Mouse (Mus musculus) CD4-positive, CD25-positive, alpha-beta regulatory T cell, adult 2 months (primary cell): ENCODE results near the gene Cryga.

Experiments used
- DNase-seq: peaks from one replicate; pipeline ENCODE4 v3.0.0-alpha.2; 2012; ENCODE audit warnings: low read depth, low spot score

Cryga gene

DNA sequence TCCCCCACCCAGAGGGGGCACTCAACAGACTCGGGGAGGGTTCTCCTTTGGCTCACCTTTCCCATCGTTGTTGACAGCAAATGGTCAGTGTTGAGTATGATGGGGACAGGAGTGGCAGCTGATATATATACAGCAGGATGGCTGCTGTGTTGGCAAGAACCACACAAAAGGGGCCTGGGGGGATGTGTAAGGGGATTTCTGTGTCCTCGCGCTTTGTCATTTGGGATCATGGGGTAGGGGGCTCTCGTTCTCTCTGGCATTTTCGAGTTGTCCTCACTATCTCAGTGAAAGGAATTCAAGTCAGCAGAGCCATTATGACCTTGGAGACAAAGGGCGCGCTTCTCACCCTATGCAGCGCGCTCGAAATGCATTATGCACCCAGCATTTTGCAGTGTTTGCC is at the start of gene Cryga:
Cryga (minus strand) TSS at position 101 of the 400 bp plus-strand sequence.
- DNase-seq: no peak

DNA sequence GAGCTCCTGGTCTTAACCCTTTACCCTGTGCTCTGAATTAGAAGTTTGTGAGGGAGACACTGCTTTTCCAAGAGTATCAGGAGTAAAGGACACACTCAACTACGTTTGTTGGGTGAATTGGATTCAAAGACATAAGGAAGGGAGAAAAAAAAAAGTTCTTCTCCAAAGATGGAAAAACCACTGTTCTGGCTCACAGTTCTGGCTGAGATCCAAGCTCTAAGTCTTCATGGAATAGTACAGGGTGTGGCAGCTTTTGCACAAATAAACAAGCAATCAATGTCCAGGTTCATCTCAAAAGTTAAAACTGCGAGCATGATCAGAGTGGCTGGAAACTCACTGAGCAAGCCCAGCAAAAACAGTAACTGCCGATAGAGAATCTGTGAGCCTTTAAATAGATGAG is 44.8 kb upstream of the Cryga start:
- DNase-seq: no peak

DNA sequence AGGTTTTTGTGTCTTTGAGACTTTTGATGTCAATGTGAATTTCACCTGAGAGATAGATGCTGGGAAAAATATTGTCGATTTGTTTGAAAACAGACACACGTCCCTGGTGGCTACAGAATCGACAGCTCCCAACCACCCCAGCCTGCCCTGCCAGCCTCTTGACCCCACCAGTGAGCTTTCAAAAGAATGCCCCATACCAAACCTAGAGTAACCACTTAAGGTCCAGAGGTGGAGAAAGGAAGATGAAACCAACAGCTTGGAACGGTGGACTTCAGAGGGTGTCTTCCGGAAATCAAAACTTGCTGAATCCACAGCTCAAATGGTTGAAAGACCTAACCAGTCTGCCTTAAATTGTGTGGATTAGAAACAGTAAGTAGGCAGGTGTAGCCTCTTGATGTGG is 44.2 kb upstream of the Cryga start:
- no peak for DNase-seq

DNA sequence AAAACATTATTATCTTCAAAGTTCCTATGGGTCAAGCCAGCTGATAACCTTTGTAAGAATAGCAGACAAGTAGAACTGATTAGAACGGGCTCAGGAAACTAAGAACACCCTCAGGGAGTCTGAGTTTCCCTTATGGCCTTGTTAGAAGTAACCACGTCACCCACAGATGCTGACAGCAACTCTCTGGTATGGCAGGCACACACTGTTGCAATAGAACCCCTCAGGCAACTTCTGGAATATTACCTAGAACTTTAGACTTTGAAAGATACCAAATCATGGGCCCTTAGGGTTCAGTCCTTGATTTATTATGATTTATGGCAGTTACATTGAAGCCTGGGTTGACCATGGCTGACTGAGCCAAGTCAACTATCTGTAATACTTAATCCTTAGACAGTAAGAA is 43.4 kb upstream of the Cryga start:
- DNase-seq: no peak

DNA sequence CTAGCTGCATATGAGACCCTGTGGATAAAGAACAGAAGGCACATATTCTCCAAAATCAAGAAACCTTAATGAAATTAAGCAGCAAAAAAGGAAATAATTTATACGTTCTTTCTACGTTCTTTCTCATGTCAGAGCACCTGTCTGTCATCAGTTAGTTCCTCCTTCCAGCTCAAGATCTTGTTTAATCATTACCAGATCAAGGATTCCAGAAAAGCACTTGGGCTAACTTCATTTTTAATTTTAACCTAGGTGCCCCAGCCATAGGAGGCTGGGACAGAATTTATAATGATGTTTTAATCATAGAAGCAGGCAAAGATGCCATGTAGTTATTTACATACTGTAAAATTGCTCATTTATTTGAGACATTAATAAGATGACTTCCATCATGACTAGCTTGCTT is 41.6 kb upstream of the Cryga start:
- DNase-seq: no peak

DNA sequence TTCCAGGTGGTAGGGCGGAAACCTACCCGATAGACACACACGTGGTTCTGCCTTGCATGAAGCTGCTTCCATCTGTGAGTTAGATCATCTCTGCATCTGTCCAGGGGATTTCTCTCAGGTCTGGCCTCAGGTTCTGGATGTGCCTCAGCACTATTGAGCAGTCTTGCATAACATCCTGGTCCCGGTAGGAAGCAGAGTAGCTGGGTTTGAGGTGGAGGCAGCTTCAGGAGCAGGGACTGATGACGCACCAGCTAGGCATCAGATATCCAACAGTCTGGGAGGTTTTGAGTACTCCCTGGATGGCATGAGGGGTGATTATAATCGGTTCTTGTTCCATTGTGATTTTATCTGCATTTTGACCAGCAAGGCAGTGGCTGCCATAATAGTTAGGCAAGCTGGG is 34.4 kb upstream of the Cryga start:
- no peak for DNase-seq

DNA sequence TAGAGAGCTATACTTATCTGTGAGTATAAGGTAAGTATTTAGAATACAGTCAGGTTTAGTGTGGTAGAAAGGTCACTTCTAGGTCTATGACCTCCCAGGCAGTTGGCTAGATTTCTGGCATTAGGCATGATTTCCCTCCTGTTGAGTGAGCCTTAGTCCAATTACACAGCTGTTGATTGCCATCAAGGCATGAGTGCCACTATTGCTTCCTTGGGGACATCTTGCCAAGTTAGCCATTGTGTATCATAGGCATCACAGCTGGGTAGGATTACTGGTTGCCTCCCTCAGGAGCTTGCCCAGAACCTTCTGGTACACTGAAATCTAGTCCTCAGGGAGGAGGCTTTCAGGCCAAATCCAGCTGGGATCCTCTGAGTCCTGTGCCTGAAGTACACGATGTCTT is 29.7 kb upstream of the Cryga start:
- DNase-seq: no peak

DNA sequence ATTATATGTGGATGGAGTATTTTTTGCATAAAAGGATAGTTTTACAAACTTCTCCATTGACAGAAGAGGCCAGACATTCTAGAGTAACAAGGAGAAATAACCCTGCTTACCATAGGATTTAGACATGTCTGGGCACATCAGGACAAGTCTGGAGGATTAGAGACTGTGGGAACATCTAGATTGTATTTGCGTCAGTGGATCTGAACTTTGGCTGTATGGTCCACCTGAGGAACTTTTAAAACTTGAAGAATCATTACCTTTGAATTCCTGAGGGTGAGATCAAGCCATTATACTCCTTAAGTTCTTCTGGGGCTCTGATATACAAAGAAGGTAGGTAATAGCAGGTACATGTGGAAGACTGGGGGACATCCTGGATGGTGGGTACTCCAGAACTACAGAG is 28.5 kb upstream of the Cryga start:
- no peak for DNase-seq

DNA sequence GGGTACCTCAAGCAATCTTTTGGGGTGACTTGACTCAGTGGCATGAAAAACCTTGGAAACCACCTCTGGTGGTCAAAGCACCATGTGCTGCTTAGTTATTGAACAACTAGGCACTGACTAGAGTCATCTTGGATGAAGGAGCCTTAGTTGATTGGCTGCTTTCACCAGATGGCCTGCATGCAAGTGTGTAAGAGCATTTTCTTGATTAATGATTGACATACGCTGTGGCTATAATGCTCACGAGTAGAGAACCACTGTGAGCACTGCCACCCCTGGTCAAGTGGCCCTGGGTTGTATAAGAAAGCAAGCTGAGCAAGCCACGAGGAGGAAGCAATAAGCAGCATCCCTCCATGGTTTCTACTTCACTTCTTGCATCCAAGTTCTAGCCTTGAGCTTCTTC is 27.1 kb upstream of the Cryga start:
- no peak for DNase-seq

DNA sequence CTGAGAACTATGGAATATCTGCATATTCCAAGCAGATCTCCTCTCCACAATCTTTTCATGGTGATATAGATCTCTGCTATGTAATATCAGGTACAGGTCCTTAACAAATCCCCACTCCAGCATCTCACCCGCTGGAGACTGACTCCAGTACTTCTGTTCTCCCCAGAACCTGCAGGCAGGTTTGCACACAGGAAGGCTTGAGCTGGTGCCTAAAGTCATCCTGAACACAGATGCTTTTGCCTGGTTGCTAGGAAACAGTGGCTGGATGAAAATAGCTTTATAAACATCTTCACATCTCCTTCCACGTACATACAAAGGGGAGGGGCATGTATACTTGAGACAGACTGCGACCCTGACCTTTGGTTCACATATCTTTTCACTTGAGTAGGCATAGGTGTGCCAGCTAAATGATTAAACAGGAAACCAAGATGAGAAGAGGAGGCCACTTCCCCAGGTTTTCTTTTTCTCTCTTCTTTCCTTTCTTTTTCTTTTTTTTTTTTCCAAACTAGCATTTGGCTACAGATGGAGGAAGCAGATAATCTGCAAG is 26.5 kb upstream of the Cryga start:
- no peak for DNase-seq

DNA sequence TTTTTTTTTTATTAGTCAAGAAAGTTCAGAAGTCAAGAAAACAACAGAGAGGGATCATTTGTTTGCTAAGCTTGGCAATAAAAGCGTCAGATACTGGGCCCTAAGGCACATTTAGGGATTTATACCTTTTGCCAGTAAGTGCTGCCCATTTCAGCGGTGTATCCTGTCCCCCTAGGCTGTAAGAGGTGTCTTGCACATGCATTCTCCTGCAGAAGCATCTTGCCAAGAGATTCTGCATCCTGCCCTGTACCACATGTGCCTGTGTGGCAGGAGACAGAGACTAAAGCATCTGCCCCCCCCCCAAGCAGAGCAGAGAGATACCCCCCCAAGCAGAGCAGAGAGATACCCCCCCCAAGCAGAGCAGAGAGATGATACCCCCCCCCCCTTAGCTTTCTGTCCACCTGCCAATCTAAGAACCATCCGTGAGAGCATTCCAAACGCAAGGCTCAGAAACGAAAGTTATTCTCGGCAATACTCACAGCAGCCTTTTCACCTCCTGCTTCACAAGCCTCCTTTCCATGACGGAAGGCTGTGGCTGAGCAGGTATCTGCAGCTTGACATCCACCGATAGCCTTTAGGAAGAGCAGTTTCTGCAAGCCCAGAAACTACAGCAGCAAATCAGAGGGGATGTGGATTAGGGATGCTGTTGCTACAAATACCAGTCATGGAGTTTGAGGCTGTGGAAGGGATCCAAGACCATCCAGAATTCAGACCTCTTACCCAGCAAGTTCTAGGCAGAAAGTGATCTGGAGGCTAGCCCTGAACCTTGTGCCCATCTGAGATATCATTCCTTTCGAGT is 19.6 kb upstream of the Cryga start, which contains the start of gene D630023F18Rik:
D630023F18Rik (minus strand) TSS at position 641 of the 799 bp plus-strand sequence.
- DNase-seq: no peak

DNA sequence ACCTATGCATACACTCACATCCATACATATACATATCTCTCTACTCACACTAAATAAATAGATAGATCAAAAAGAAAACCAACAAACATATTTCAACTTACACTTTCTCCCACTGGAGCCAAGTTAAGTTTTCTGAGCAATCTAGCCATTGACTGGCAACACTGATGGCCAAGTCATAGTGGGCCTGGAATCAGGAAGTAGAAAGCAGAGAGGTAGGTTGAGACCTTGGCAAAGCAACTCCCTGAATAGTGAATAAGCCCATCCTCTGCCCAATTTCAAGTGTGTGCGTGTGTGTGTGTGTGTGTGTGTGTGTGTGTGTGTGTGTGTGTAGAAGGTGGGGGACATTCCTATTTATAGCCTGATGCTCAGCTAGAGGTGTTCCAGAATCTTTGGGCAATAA is 16.3 kb upstream of the Cryga start, which contains the start of gene Gm28845:
Gm28845 (minus strand) TSS at position 121 of the 400 bp plus-strand sequence.
- DNase-seq: no peak

DNA sequence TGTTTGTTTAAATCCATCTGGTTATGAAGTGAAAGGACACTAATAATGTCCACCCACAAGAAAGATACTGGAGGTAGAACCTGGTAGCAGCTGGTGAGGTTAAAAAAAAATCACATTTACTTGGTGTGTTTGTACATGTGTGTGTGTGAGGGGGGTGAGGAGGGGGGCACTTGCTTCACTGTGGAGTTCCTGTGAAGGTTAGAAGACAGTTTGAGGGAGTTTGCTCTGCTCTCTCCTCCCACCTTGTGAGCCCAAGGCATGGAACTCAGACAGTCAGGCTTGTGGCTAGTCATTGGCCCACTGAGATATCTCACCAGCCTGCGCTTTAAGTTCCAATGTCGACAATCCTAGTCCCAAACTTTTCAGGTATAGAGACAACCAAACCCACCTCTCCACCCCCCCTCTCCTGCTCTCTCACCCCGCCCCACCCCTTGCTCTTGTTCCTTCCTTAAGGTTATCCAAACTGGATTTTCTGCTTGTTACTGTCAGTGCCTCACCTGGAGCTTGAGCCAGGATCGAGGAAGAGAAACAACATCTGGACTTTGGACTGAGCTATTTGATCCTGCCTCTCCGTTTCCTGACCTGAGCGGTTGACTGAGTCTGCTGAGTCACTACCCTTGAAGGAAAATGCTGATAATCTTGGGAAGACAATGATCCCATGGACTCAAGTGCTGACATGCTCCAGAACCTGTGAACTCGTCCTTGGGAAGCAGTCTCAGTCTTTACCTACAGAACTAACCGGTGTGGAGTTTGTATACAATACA is 15.2 kb upstream of the Cryga start:
- no peak for DNase-seq

DNA sequence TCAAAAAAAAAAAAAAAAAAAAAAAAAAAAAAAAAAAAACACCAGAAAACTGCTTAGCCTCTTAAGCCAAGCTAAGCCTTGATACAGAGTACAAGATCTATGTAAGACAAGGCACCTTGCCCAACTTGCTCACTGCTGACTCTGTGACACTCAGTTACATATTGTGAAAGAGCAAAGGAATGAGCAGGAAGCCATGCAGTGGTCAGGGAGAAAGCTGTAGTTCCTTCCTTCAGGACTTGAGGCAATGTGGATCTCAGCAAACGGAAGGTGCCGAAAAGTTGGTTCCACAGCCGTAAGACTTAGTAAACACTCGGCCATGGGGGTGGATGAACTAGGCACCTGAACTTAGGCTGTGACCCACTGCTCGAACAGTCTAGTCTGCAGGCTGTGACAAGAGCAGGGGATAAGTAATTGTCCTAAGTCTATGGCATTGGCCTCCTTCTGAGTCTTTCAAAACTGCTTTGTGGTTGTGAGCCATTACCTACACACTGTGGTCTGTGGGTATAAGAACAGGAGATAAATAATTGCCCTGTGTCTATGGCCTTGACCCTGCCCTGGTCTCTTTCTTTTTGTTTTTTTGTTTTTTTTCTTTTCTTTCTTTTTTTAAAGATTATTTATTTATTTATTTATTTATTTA is 10.5 kb upstream of the Cryga start:
- no peak for DNase-seq

DNA sequence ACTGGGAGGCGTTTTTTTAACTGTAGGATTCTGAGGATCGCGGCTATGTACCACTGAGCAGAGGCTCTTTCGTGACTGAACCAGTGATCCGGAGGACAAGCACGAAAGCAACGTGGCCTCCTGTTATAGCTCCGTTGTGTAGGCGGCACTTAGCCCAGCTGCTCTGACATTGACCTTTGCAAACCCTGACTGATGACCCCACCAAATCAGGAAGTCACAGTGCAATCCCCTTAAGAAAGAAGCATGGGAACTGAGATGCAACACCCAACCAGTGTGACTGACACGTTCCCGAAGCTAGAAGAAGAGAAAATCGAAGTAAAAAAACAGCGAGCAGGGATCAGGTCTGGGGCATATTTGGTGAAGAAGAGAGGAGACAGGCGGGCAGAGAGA is 9.6 kb upstream of the Cryga start:
- no peak for DNase-seq

DNA sequence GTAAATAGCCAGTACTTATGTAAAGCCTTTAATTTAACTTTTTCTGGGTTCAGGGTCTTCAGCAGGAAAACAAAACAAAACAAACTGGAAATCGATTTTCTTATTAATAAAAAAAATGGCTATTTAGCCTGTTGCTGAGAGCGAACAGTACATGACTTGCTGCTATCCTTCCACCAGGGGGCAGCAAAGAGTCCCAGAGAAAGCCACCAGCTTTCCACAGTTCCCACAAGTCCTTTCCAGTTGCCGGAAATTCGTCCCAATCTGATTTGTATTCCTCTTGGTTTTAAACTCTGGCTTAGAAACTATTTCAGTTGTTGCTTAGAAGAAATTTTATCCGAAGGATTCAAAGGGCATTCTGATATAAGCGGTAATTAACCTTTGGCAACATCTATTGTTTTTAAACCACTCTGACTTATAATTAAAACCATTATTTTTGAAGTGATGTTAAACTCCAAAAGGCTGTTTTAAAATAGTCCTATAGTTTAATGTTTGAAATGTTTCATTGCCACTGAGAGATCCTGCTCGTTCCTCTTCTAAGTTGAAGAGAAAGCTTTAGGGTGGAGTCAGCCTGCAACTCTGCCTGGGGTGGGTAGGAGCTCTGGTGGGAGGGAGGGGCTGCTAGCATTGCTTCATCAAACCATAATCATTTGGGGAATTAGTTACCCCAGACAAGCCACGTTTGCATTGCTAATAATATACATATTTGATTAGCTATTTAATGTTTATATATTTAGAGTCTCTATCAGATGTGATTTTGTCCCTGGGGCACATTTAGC is 9.0 kb upstream of the Cryga start:
- DNase-seq: peak; percentile 73

DNA sequence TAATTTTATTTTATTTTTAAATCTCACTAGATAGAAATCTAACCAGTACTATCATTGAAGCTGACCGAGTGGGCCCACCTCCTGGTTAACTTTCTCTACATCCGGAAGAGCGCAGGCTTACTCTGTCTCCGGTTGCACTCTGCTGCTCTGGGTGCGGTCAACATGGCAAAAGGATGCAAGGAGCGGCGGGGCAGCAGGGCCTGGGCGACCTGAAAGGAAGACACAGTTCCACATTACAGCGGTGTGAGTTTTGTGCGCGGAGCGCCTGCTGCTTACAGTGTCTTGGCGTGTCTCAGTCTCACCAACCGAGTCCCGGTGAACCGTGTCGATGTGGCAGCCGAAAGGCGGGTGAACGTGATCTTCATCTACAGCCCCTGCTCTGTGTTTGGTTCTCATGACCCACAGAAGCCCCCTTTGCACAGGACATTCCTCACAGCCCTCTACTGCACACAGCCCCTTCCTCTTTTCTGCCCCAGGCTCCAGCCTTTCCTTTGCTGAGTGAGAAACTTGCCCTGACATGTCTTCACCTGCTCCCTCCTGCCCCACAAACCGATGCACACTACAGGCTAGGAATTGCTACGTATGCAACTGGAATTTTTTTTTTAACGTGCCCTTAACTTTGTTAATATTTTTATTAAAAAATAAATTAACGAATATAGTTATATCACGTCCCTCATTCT is 6.7 kb upstream of the Cryga start:
- no peak for DNase-seq

DNA sequence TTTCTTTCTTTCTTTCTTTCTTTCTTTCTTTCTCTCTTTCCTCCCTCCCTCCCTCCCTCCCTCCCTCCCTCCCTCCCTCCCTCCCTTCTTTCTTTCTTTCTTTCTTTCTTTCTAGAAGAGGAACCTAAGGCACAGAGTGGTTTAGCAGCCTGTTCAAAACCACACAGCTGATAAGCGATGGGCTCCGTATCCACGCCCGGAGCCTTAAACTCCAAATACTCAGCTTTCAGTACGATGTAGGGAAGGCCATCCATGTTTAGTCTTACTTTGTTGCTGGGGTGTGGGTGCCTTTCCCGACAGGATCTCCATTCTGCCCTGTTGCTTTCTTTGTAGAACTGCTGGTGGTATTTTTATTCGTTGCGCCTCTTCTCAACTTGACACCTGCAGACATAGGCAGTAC is 6.0 kb upstream of the Cryga start:
- no peak for DNase-seq

DNA sequence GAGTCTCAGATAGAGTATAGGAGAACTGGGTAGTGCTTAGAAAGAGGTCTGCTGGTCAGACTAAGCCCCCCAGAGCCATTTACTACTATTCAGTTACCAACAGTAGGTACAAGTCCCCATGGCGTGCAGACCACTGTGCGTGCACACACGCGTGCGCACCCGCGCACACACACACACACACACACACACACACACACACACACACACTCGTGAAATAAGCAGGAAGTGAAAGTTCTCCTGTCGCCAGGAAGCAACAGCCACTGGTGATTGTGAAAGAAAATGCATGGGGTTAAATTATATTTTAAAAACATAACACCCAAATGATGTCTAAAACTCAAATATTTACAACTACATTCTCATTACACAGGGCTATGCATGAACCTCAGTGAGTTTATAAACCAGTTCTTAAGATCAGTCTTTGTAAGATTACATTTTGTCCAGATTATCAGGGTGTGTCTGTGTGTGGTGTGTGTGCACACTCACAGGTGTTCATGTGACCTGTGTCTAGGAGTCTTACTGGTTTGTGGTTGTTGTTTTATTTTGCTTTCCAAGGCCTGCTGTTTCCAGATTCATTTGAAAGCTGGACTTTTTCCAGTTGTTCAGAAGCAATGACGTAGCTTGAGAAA is 4.6 kb upstream of the Cryga start:
- DNase-seq: no peak

DNA sequence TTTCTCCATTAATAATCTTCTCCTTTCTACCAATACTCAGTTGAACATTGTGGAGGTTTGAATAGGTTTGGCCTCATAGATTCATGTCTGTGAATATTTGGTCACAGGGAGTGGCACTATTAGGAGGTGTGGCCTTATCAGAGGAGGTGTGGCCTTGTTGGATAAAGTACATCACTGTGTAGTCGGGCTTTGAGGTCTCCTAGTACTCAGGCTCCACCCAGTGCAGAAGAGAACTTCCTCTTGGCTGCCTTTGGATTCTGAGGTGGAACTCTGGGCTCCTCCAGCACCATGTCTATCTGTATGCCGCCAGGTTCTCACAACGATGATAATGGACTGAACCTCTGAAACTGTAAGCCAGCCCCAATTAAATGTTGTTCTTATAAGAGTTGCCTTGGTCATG is 6.2 kb downstream of the Cryga start:
- DNase-seq: no peak
